In genomic region chr12:84192741-84193641, GRCm38 (mm10) we compare ENCODE assay signal across 8 mouse cellular contexts. TPM values are rescaled to one million over a fixed set of nuclear protein-coding genes. Genes with fewer than 3 reads are reported as not detected.
DNase-seq lines count a peak whose midpoint lies in the region; ATAC-seq lines count a peak whose summit lies in the region.

No protein-coding gene starts in this region.

- H3K9me3 ChIP-seq in forebrain, embryonic 10.5 days, result no peaks in the 10 kb centered on the region

- H3K27ac ChIP-seq in brown adipose tissue, adult 24 weeks (replicated peaks; ENCODE audit: low read depth, low read length), result peak overlapping the region; percentile 69
- H3K27ac ChIP-seq in forebrain, embryonic 10.5 days, result peak overlapping the region; percentile 96

- peak; percentile 98 for DNase-seq in heart, adult 11 months
- DNase-seq in heart, postnatal 25 days (ENCODE audit: low spot score), result no peak
- DNase-seq in forebrain, embryonic 10.5 days (ENCODE audit: extremely low spot score, low spot score), result peak; percentile 78
- DNase-seq in heart, postnatal 4 days, result peak; percentile 84
- peak; percentile 60 to 78 for DNase-seq in left cerebral cortex, postnatal 14 days (ENCODE audit: low spot score in 2 of 2)
- DNase-seq in right cerebral cortex, postnatal 25 days, result peak; percentile 71

- H3K27me3 ChIP-seq in forebrain, embryonic 10.5 days (ENCODE audit: poor library complexity, severe bottlenecking), result no peaks in the 10 kb centered on the region

- peak; percentile 28 for ATAC-seq in megakaryocyte, adult 5-6 weeks (ENCODE audit: poor library complexity, severe bottlenecking)

- peak overlapping the region; percentile 82 for H3K4me3 ChIP-seq in brown adipose tissue, adult 24 weeks (ENCODE audit: insufficient read depth, low read depth, low read length)
- peak overlapping the region; percentile 85 for H3K4me3 ChIP-seq in forebrain, embryonic 10.5 days

- intact Hi-C loops in heart, postnatal 25 days (cut with DNase I), result loop anchor here (2.0 kb wide), 1 partner anchor 26 kb away; the partner anchor contains the start of gene Elmsan1
- intact Hi-C loops in left cerebral cortex, postnatal 14 days (cut with DNase I), result loop anchor here (1.0 kb wide), 1 partner anchor 24 kb away; no protein-coding TSS in a partner anchor

- peaks cover 41% of the 10 kb centered on the region for H3K4me1 ChIP-seq in brown adipose tissue, adult 24 weeks (ENCODE audit: control insufficient read depth, insufficient read depth, insufficient read length, low read length)
- H3K4me1 ChIP-seq in forebrain, embryonic 10.5 days, result peaks cover 99% of the 10 kb centered on the region

- peaks cover 8% of the 10 kb centered on the region; the same call in 1 of the 2 replicates for H3K36me3 ChIP-seq in forebrain, embryonic 10.5 days (replicated peaks)

- WGBS in forebrain, embryonic 10.5 days, result under 1% methylated on average over 89 of the region's 102 CpGs

RNA-seq across cellular contexts. Expression of gene Elmsan1, which starts 25.7 kb away (rescaled TPM):
- total RNA-seq in heart, postnatal 25 days (2021), result 10 to 100 TPM; 13.8 to 17.7 TPM
- 6.9 and 9.5 TPM in 2 replicates for polyA plus RNA-seq in brown adipose tissue, adult 24 weeks (2012; ENCODE audit: insufficient read depth, insufficient read length, missing spikeins)
- polyA plus RNA-seq in forebrain, embryonic 10.5 days (2016; fragmentation: Nextera tagmentation; extraction: Ambion mirVana), result 7.0 and 8.7 TPM in 2 replicates
- total RNA-seq in heart, postnatal 4 days (2021), result 10 to 100 TPM; 18.5 to 18.6 TPM
- 10 to 100 TPM; 12.6 to 18.6 TPM for total RNA-seq in left cerebral cortex, postnatal 14 days (2021)
- 24.6 and 27.0 TPM in 2 replicates for total RNA-seq in megakaryocyte, adult 5-6 weeks (2015)
- 17.0 and 25.0 TPM in 2 replicates for total RNA-seq in megakaryocyte, adult 5-6 weeks (2017)

RNA-seq across cellular contexts. Expression of gene Pnma1, which starts 44.7 kb away (rescaled TPM):
- under 1 TPM; 0.14 to 0.18 TPM for total RNA-seq in heart, postnatal 25 days (2021)
- not detected in 2 replicates for polyA plus RNA-seq in brown adipose tissue, adult 24 weeks (2012; ENCODE audit: insufficient read depth, insufficient read length, missing spikeins)
- 1.3 and 1.8 TPM in 2 replicates for polyA plus RNA-seq in forebrain, embryonic 10.5 days (2016; fragmentation: Nextera tagmentation; extraction: Ambion mirVana)
- under 1 TPM; 0.54 to 0.62 TPM for total RNA-seq in heart, postnatal 4 days (2021)
- total RNA-seq in left cerebral cortex, postnatal 14 days (2021), result 1 to 10 TPM; 5.8 to 6.8 TPM
- 0.32 and 0.65 TPM in 2 replicates for total RNA-seq in megakaryocyte, adult 5-6 weeks (2015)
- 0.16 and 0.73 TPM in 2 replicates for total RNA-seq in megakaryocyte, adult 5-6 weeks (2017)
